ENCODE assay signal across 22 mouse cellular contexts in the genomic region with DNA sequence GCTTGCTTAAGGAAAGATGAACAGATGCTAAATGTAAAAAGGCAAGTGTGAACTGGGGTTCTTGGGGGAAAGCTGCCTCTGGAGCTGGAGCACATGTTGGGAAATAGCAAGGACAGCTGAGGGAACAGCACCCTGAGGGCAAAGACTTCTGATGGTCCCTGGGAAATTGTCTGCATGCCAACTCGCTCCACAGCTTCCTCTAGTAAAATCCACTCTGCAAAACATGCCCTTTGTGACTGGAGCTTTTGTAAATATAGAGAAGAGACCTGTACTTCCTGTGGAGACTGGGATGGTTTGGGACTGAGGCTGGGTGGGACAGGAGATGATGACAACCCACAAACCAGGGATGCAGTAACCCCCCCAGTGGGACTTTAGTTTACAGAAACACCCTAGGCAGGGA.
A peak's percentile ranks its signal among the peaks of the same experiment; 100 is the strongest.
DNase-seq lines count a peak whose midpoint lies in the region; ATAC-seq and TF ChIP-seq lines count a peak whose summit lies in the region.
"Had no signal": no experiment of that assay in that cellular context is flagged by ENCODE, and none has a peak within 500 bp of the region (broad histone marks: within the 10 kb centered on the region; RNA-seq: fewer than 3 reads in every experiment).

No protein-coding gene starts in this region.

- WGBS in heart, embryonic 13.5 days = 37% methylated on average over 1 of the region's 1 CpGs
- WGBS in liver, adult 2 months = 33% methylated on average over 1 of the region's 1 CpGs
- 52% methylated on average over 1 of the region's 1 CpGs for WGBS in liver, embryonic 11.5 days
- 26% methylated on average over 1 of the region's 1 CpGs for WGBS in lung, embryonic 14.5 days
- WGBS in hindbrain, embryonic 14.5 days = 57% methylated on average over 1 of the region's 1 CpGs

- no peaks in the 10 kb centered on the region for H3K36me3 ChIP-seq in heart, embryonic 13.5 days
- no peaks in the 10 kb centered on the region for H3K36me3 ChIP-seq in liver, adult 2 months (ENCODE audit: control insufficient read depth, insufficient read depth, low read length)
- no peaks in the 10 kb centered on the region for H3K36me3 ChIP-seq in liver, embryonic 11.5 days (ENCODE audit: control insufficient read depth, insufficient read depth, low read length)
- H3K36me3 ChIP-seq in lung, embryonic 14.5 days (ENCODE audit: insufficient read depth) = no peaks in the 10 kb centered on the region
- no peaks in the 10 kb centered on the region for H3K36me3 ChIP-seq in hindbrain, embryonic 14.5 days (replicated peaks; ENCODE audit: control insufficient read depth, insufficient read depth)
- H3K36me3 ChIP-seq: forebrain, embryonic 15.5 days; hindbrain, embryonic 12.5 days; limb, embryonic 13.5 days; midbrain, embryonic 12.5 days had no signal

- intact Hi-C loops in heart, postnatal 14 days (cut with DNase I) = loop anchor here (5.0 kb wide), 2 partner anchors 33 to 62 kb away; no protein-coding TSS in a partner anchor

- no peak for TF ChIP-seq POLR2A in liver, adult 2 months (IDR thresholded peaks at IDR 0.05; ENCODE audit: extremely low read depth, insufficient read depth, low read length)

- H3K4me2 ChIP-seq in heart, embryonic 13.5 days = no peak overlapping the region
- H3K4me2 ChIP-seq in liver, embryonic 11.5 days = no peak overlapping the region
- no peak overlapping the region for H3K4me2 ChIP-seq in lung, embryonic 14.5 days
- H3K4me2 ChIP-seq in hindbrain, embryonic 14.5 days (replicated peaks) = no peak overlapping the region
- H3K4me2 ChIP-seq: forebrain, embryonic 15.5 days; heart, embryonic 11.5 days; hindbrain, embryonic 12.5 days; limb, embryonic 13.5 days; midbrain, embryonic 12.5 days had no signal

- H3K4me1 ChIP-seq in heart, embryonic 13.5 days = peaks cover 48% of the 10 kb centered on the region
- no peaks in the 10 kb centered on the region for H3K4me1 ChIP-seq in liver, adult 2 months (ENCODE audit: control insufficient read depth, insufficient read depth, low read length)
- no peaks in the 10 kb centered on the region for H3K4me1 ChIP-seq in liver, embryonic 11.5 days (replicated peaks; ENCODE audit: control insufficient read depth, insufficient read depth, low read length)
- H3K4me1 ChIP-seq in lung, embryonic 14.5 days (ENCODE audit: insufficient read depth) = peaks cover 9% of the 10 kb centered on the region
- no peaks in the 10 kb centered on the region for H3K4me1 ChIP-seq in hindbrain, embryonic 14.5 days (replicated peaks; ENCODE audit: control insufficient read depth, insufficient read depth, low read length)
- H3K4me1 ChIP-seq: forebrain, embryonic 15.5 days; hindbrain, embryonic 12.5 days; midbrain, embryonic 12.5 days had no signal

- 0 out of 2 replicates have a peak overlapping the region, but pooled peaks have one; percentile 1 for H3K27ac ChIP-seq in heart, embryonic 13.5 days (replicated peaks)
- H3K27ac ChIP-seq in liver, adult 2 months (replicated peaks; ENCODE audit: insufficient read depth, low read depth, low read length) = no peak overlapping the region
- no peak overlapping the region for H3K27ac ChIP-seq in liver, embryonic 11.5 days (ENCODE audit: low read depth, low read length)
- H3K27ac ChIP-seq in lung, embryonic 14.5 days (ENCODE audit: low read depth) = 0 out of 2 replicates have a peak overlapping the region, but pooled peaks have one; percentile 1
- H3K27ac ChIP-seq in hindbrain, embryonic 14.5 days = no peak overlapping the region
- H3K27ac ChIP-seq: forebrain, embryonic 15.5 days; hindbrain, embryonic 12.5 days; limb, embryonic 13.5 days; liver, embryonic 14.5 days; midbrain, embryonic 12.5 days; stomach, postnatal 0 days had no signal

- H3K4me3 ChIP-seq in heart, embryonic 13.5 days = no peak overlapping the region
- H3K4me3 ChIP-seq in liver, adult 2 months (ENCODE audit: insufficient read depth, low read depth, low read length) = no peak overlapping the region
- no peak overlapping the region for H3K4me3 ChIP-seq in liver, embryonic 11.5 days (ENCODE audit: low read depth, low read length)
- no peak overlapping the region for H3K4me3 ChIP-seq in lung, embryonic 14.5 days (ENCODE audit: low read depth, low read length)
- H3K4me3 ChIP-seq in hindbrain, embryonic 14.5 days (replicated peaks; ENCODE audit: low read length) = no peak overlapping the region
- H3K4me3 ChIP-seq: forebrain, embryonic 15.5 days; hindbrain, embryonic 12.5 days; limb, embryonic 13.5 days; midbrain, embryonic 12.5 days had no signal

- no peaks in the 10 kb centered on the region for H3K9me3 ChIP-seq in heart, embryonic 13.5 days
- no peaks in the 10 kb centered on the region for H3K9me3 ChIP-seq in liver, embryonic 11.5 days (ENCODE audit: control insufficient read depth, low read length)
- no peaks in the 10 kb centered on the region for H3K9me3 ChIP-seq in lung, embryonic 14.5 days (ENCODE audit: low read depth, low read length)
- H3K9me3 ChIP-seq in hindbrain, embryonic 14.5 days (ENCODE audit: control insufficient read depth, low read length) = no peaks in the 10 kb centered on the region
- H3K9me3 ChIP-seq: forebrain, embryonic 15.5 days; hindbrain, embryonic 12.5 days; limb, embryonic 13.5 days; midbrain, embryonic 12.5 days had no signal

- no peak for ATAC-seq in heart, embryonic 13.5 days (ENCODE audit: extremely low read depth, insufficient number of reproducible peaks, low FRiP score, low TSS enrichment)
- no peak for ATAC-seq in liver, embryonic 11.5 days (replicated peaks; ENCODE audit: low FRiP score)
- ATAC-seq in lung, embryonic 14.5 days (ENCODE audit: insufficient read depth) = no peak
- ATAC-seq in hindbrain, embryonic 14.5 days (ENCODE audit: low FRiP score) = no peak
- ATAC-seq: forebrain, embryonic 15.5 days; inflammation-experienced regulatory T-cells, adult 6 months had no signal

- no peaks in the 10 kb centered on the region for H3K27me3 ChIP-seq in heart, embryonic 13.5 days (replicated peaks)
- no peaks in the 10 kb centered on the region for H3K27me3 ChIP-seq in liver, adult 2 months (ENCODE audit: control insufficient read depth, insufficient read depth, low read length)
- no peaks in the 10 kb centered on the region for H3K27me3 ChIP-seq in liver, embryonic 11.5 days (replicated peaks; ENCODE audit: control insufficient read depth, insufficient read depth, low read length)
- H3K27me3 ChIP-seq in lung, embryonic 14.5 days (ENCODE audit: insufficient read depth, low read length) = no peaks in the 10 kb centered on the region
- no peaks in the 10 kb centered on the region for H3K27me3 ChIP-seq in hindbrain, embryonic 14.5 days (ENCODE audit: control insufficient read depth, insufficient read depth, low read length)
- H3K27me3 ChIP-seq: forebrain, embryonic 15.5 days; hindbrain, embryonic 12.5 days; limb, embryonic 13.5 days; midbrain, embryonic 12.5 days had no signal

- no peak for DNase-seq in heart, postnatal 14 days
- peak; percentile 39 for DNase-seq in liver, adult 2 months (ENCODE audit: extremely low read depth, low read depth, low spot score)
- no peak for DNase-seq in liver, embryonic 11.5 days (ENCODE audit: low spot score)
- DNase-seq in lung, embryonic 14.5 days = peak; percentile 71
- peak; percentile 83 for DNase-seq in lung, postnatal 25 days (ENCODE audit: low spot score)
- DNase-seq in left cerebral cortex, adult 11 months (ENCODE audit: low spot score) = no peak
- DNase-seq in hindbrain, embryonic 14.5 days (ENCODE audit: low spot score) = no peak
- DNase-seq: cerebellum, adult 18-20 months; cerebellum, postnatal 25 days; embryo, embryonic 11 days; layer of hippocampus, postnatal 36 days; thymus, adult 2 months; thymus, postnatal 4 days had no signal

- TF ChIP-seq CTCF in liver, adult 2 months (IDR thresholded peaks at IDR 0.05; ENCODE audit: low read depth, low read length) = no peak
- TF ChIP-seq CTCF in lung, embryonic 14.5 days (IDR thresholded peaks at IDR 0.05; ENCODE audit: low read depth) = no peak

- H3K9ac ChIP-seq in heart, embryonic 13.5 days = no peak overlapping the region
- H3K9ac ChIP-seq in liver, adult 2 months (ENCODE audit: low read depth, low read length) = no peak overlapping the region
- no peak overlapping the region for H3K9ac ChIP-seq in liver, embryonic 11.5 days (ENCODE audit: low read depth, low read length)
- H3K9ac ChIP-seq in lung, embryonic 14.5 days = no peak overlapping the region
- no peak overlapping the region for H3K9ac ChIP-seq in hindbrain, embryonic 14.5 days
- H3K9ac ChIP-seq: forebrain, embryonic 15.5 days; hindbrain, embryonic 12.5 days; limb, embryonic 13.5 days; liver, embryonic 14.5 days; midbrain, embryonic 12.5 days had no signal

- no peaks in the 10 kb centered on the region for H3K79me2 ChIP-seq in liver, adult 2 months (ENCODE audit: control insufficient read depth, insufficient read depth, low read length)

Comparison
In these comparisons a context has a peak if more than half of its experiments do, and no peak if none do; other contexts are left out.
1. DNase-seq: peak in liver, adult 2 months (single experiment), lung, embryonic 14.5 days (single experiment) and lung, postnatal 25 days (single experiment); none in heart, postnatal 14 days (0 of 2), liver, embryonic 11.5 days (single experiment), left cerebral cortex, adult 11 months (single experiment) and hindbrain, embryonic 14.5 days (single experiment).
2. H3K27ac ChIP-seq: peak in heart, embryonic 13.5 days (single experiment) and lung, embryonic 14.5 days (single experiment); none in liver, adult 2 months (single experiment), liver, embryonic 11.5 days (single experiment) and hindbrain, embryonic 14.5 days (single experiment).